ENCODE assay signal across 15 mouse cellular contexts in the genomic region with DNA sequence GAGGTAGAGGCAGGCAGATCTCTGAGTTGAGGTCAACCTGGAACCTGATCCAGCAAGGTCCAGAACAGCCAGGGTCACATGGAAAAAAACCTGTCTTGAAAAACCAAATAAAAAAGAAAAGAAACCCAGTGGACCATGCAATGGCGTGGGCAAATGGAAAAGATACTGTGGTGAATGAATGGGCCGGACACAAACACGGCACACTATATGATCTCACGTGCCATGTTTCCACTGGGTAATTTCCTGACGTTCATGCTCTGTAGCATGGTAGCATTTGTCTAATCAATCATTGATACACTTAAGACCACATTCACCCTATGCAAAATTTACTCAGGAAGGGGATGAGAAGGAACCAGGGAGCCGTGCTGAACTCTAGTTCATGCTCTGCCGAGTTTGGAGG. TPM values are rescaled to one million over a fixed set of nuclear protein-coding genes. Genes with fewer than 3 reads are reported as not detected.
"Had no signal": no experiment of that assay in that cellular context is flagged by ENCODE, and none has a peak within 500 bp of the region (broad histone marks: within the 10 kb centered on the region; RNA-seq: fewer than 3 reads in every experiment).

No protein-coding gene starts in this region.

- H3K9me3 ChIP-seq: limb, embryonic 15.5 days; liver, embryonic 12.5 days; midbrain, embryonic 10.5 days; neural tube, embryonic 15.5 days had no signal

- H3K36me3 ChIP-seq: limb, embryonic 15.5 days; liver, embryonic 12.5 days; midbrain, embryonic 10.5 days; neural tube, embryonic 15.5 days had no signal

- ATAC-seq: liver, embryonic 12.5 days had no signal

- H3K4me2 ChIP-seq: limb, embryonic 15.5 days; liver, embryonic 12.5 days; neural tube, embryonic 15.5 days had no signal

- H3K27ac ChIP-seq: limb, embryonic 15.5 days; liver, embryonic 12.5 days; midbrain, embryonic 10.5 days; neural tube, embryonic 15.5 days; stomach, postnatal 0 days had no signal

- H3K4me3 ChIP-seq: limb, embryonic 15.5 days; liver, embryonic 12.5 days; midbrain, embryonic 10.5 days; myocyte; neural tube, embryonic 15.5 days had no signal

- H3K9ac ChIP-seq: limb, embryonic 15.5 days; liver, embryonic 12.5 days; neural tube, embryonic 15.5 days had no signal

- DNase-seq: kidney, adult 8-10 months; kidney, postnatal 14 days; lung, postnatal 10 days; lung, postnatal 4 days; midbrain, embryonic 14.5 days; right cerebral cortex, adult 18-20 months; right cerebral cortex, postnatal 25 days; thymus, postnatal 4 days had no signal

- H3K27me3 ChIP-seq: limb, embryonic 15.5 days; neural tube, embryonic 15.5 days had no signal

RNA-seq across cellular contexts. Expression of gene Mmp15, which starts 39.0 kb away (rescaled TPM):
- total RNA-seq: megakaryocyte, adult 5-6 weeks had no signal
